Mouse (Mus musculus): Measurements from ENCODE around the gene Zfp648.

GRCm38 (mm10) chr1:154233033-154233432, 32.0 kb downstream of the Zfp648 start:
- TF ChIP-seq POLR2A (IDR thresholded peaks at IDR 0.05; ENCODE audit: low read depth, low read length) (no peak), CTCF (IDR thresholded peaks at IDR 0.05; ENCODE audit: extremely low read depth, insufficient read depth, insufficient read length, insufficient replicate concordance) (no peak)

All from spleen, adult 2 months (tissue).